Mouse (Mus musculus): ENCODE measurements around the gene Apoc4.

The Apoc4 gene

GRCm38 (mm10) chr7:19633855-19634254 is 47.4 kb downstream of the Apoc4 start:
- ATAC-seq (ENCODE audit: insufficient number of reproducible peaks, low FRiP score, low TSS enrichment): no peak

GRCm38 (mm10) chr7:19633197-19633596 is 48.1 kb downstream of the Apoc4 start:
- ATAC-seq (ENCODE audit: insufficient number of reproducible peaks, low FRiP score, low TSS enrichment): no peak

DNA sequence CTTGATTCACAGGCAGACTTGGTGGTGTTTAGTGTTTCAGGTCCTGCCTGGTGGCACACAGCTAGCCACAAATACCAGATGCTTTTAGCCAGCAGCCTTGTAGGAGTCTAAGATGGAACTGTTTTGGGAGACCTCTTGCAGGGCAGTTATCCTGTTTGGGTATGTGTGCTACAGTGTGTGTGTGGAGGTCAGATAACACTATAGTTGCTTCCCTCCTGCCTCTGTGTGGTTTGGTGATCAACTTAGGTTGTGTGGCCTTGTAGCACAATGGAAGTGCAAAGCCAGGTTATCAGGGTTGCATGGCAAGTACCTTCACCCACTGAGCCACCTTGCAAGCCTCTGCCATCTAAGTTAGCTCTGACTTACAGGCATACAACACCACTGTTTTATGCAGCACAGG is 48.6 kb downstream of the Apoc4 start:
- no peak for ATAC-seq (ENCODE audit: insufficient number of reproducible peaks, low FRiP score, low TSS enrichment)

- no peak for ATAC-seq (ENCODE audit: insufficient number of reproducible peaks, low FRiP score, low TSS enrichment)
Observed at GRCm38 (mm10) chr7:19632275-19632674, 49.0 kb downstream of the Apoc4 start.

DNA sequence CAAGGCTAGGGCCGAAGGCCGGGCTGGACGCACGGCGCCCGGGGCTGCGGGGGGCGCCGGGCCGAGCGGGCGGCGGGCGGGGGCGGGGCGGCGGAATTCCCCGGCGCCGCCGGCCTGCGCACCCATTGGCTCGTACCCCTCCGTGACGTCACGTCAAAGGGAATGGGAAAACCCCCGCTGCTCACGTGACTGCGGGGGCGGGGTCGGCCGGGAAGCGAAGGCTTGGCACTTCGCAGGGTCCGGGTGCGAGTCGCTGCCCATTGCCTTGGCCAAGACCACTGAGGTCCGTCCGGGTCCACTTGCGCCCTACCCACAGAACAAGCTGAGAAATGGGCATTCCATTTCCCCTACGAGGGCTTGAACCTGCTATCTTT is 51.9 kb downstream of the Apoc4 start, which contains the start of gene Relb:
Relb (minus strand) TSS at position 78 of the 374 bp plus-strand sequence.
- 0 out of 2 replicates have a peak, but pooled peaks have one; percentile 11 for ATAC-seq (ENCODE audit: insufficient number of reproducible peaks, low FRiP score, low TSS enrichment)

DNA sequence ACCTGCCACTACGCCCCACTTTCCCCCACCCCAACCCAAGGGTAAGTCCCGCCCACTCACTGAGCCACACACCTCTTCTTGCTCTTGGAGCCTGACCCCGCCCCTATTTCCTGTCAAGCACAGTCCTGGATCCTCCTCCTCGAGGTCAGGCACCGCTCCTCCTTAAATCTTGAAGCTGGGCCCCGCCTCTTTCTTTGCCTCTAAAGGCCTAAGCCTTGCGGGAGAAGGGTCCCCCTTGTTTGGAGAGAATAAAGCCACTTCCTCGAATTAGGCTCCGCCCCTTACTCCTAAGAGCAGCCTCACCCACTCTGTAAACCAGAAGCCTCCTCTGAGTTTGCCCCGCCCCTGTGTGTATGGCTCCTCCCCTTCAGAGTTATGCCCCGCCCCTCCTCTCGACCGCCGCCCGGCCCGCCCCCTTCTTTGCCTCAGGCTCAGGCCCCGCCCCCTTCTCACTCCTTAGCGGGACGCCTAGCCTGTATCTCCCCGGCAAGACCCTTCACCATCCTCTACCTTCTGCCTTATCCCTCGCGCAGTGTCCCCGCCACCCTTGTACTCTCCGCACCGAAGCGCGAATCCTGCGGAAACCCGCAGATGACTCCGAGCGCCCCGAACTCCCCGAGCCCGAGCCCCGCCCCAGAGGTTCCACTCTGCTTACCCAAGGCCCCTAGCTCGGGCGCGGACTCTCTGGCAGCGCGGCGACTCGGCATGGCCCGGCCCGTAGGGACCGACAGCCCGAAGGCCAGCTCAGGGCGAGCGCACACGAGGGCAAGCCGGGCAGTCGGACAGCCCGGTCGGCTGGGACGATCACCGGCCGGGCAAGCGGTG is 52.5 kb downstream of the Apoc4 start:
- ATAC-seq (ENCODE audit: insufficient number of reproducible peaks, low FRiP score, low TSS enrichment): peak; percentile 63; the same call in 1 of the 2 replicates

GRCm38 (mm10) chr7:19628192-19628535 is 53.1 kb downstream of the Apoc4 start:
- ATAC-seq (ENCODE audit: insufficient number of reproducible peaks, low FRiP score, low TSS enrichment): no peak
